Mouse (Mus musculus) myocyte (in vitro differentiated cells): ENCODE results near the gene Ccdc172. TPM values are rescaled to one million over a fixed set of nuclear protein-coding genes. Genes with fewer than 3 reads are reported as not detected.

Experiments used
- H3K27me3 ChIP-seq: one replicate; pipeline ENCODE4 v1.6.1; 2011; ENCODE audit not compliant: control insufficient read depth, insufficient read depth, insufficient read length
- H3K36me3 ChIP-seq: one replicate; pipeline ENCODE4 v1.6.1; 2011; ENCODE audit not compliant: control insufficient read depth, insufficient read depth
- H3K4me2 ChIP-seq: one replicate; pipeline ENCODE4 v1.6.1; 2011; ENCODE audit warnings: low read depth, control low read depth
- H3K4me3 ChIP-seq: one replicate; pipeline ENCODE4 v1.5.1; 2011; ENCODE audit warnings: mild to moderate bottlenecking, control low read depth, moderate library complexity
- H3K79me2 ChIP-seq: one replicate; pipeline ENCODE4 v1.6.1; 2011; ENCODE audit not compliant: control insufficient read depth, insufficient read depth
- H3ac ChIP-seq: one replicate; pipeline ENCODE4 v1.6.1; 2011; ENCODE audit not compliant: control insufficient read depth, insufficient read length
- CEBPB ChIP-seq: IDR thresholded peaks from 2 replicates; pipeline ENCODE4 v1.6.1; 2011; ENCODE audit warnings: mild to moderate bottlenecking, moderate library complexity; ENCODE audit not compliant: poor library complexity, insufficient read depth, severe bottlenecking
- E2F4 ChIP-seq: IDR thresholded peaks from one replicate; pipeline ENCODE4 v1.6.1; 2011; ENCODE audit warnings: mild to moderate bottlenecking, control low read depth, moderate library complexity; ENCODE audit not compliant: insufficient read depth
- MAX ChIP-seq: IDR thresholded peaks from one replicate; pipeline ENCODE4 v1.6.1; 2011; ENCODE audit warnings: low read depth, mild to moderate bottlenecking, control low read depth
- MYOD1 ChIP-seq, 3 experiments: IDR thresholded peaks; one replicate each; pipeline ENCODE4 v1.6.1; 2011; ENCODE audit warnings: control low read depth in 2 of 3, low read depth in 2 of 3, mild to moderate bottlenecking in 2 of 3, moderate library complexity in 1 of 3; ENCODE audit not compliant: insufficient read length in 2 of 3, control insufficient read depth in 1 of 3
- MYOG ChIP-seq, 3 experiments: IDR thresholded peaks; one replicate each; pipeline ENCODE4 v1.6.1; 2011; ENCODE audit warnings: control low read depth in 2 of 3, low read depth in 2 of 3, mild to moderate bottlenecking in 2 of 3; ENCODE audit not compliant: insufficient read length in 2 of 3, control insufficient read depth in 1 of 3, insufficient read depth in 1 of 3
- POLR2A ChIP-seq: IDR thresholded peaks from one replicate; pipeline ENCODE4 v1.6.1; 2011; ENCODE audit warnings: low read depth, mild to moderate bottlenecking, control low read depth, moderate library complexity; ENCODE audit not compliant: insufficient read length
- POLR2AphosphoS2 ChIP-seq: IDR thresholded peaks from one replicate; pipeline ENCODE4 v1.6.1; 2011; ENCODE audit warnings: low read depth, control low read depth; ENCODE audit not compliant: insufficient read length
- REST ChIP-seq: IDR thresholded peaks from one replicate; pipeline ENCODE4 v1.6.1; 2011; ENCODE audit warnings: mild to moderate bottlenecking, control low read depth, moderate library complexity; ENCODE audit not compliant: insufficient read depth, insufficient read length
- SRF ChIP-seq: IDR thresholded peaks from one replicate; pipeline ENCODE4 v1.6.1; 2011; ENCODE audit warnings: low read depth; ENCODE audit not compliant: control insufficient read depth, insufficient read length
- TCF12 ChIP-seq: IDR thresholded peaks from one replicate; pipeline ENCODE4 v1.6.1; 2011; ENCODE audit warnings: mild to moderate bottlenecking, control low read depth; ENCODE audit not compliant: poor library complexity, insufficient read depth, severe bottlenecking
- TCF3 ChIP-seq: IDR thresholded peaks from one replicate; pipeline ENCODE4 v1.6.1; 2011; ENCODE audit warnings: low read depth, control low read depth; ENCODE audit not compliant: insufficient read length
- USF1 ChIP-seq: IDR thresholded peaks from one replicate; pipeline ENCODE4 v1.6.1; 2011; ENCODE audit warnings: low read depth, mild to moderate bottlenecking, control low read depth, moderate library complexity
- polyA plus RNA-seq: library from polyadenylated mRNA; unstranded; fragments of >200 nt; fragmentation: generic; extraction: Trizol; gene quantifications from one replicate; pipeline ENCODE4 v1.2.1, GENCODE M21; 2012; ENCODE audit warnings: missing spikeins

Ccdc172 gene
- polyA plus RNA-seq, 1 experiment, result not detected

- Histone ChIP-seq H3ac (no peak overlapping the region), H3K79me2 (no peaks in the 10 kb centered on the region), H3K27me3 (no peaks in the 10 kb centered on the region), H3K4me3 (no peak overlapping the region), H3K4me2 (no peak overlapping the region), H3K36me3 (no peaks in the 10 kb centered on the region)
- TF ChIP-seq POLR2A (no peak), MYOD1 (IDR thresholded peaks at IDR 0.05; ENCODE audit: control insufficient read depth in 1 of 3, insufficient read length in 2 of 3, low read depth in 2 of 3) (no peak), POLR2AphosphoS2 (no peak), MYOG (IDR thresholded peaks at IDR 0.05; ENCODE audit: control insufficient read depth in 1 of 3, insufficient read depth in 1 of 3, insufficient read length in 2 of 3, low read depth in 2 of 3) (no peak)
Observed at GRCm38 (mm10) chr19:58571566-58571965, 59.8 kb downstream of the Ccdc172 start.

DNA sequence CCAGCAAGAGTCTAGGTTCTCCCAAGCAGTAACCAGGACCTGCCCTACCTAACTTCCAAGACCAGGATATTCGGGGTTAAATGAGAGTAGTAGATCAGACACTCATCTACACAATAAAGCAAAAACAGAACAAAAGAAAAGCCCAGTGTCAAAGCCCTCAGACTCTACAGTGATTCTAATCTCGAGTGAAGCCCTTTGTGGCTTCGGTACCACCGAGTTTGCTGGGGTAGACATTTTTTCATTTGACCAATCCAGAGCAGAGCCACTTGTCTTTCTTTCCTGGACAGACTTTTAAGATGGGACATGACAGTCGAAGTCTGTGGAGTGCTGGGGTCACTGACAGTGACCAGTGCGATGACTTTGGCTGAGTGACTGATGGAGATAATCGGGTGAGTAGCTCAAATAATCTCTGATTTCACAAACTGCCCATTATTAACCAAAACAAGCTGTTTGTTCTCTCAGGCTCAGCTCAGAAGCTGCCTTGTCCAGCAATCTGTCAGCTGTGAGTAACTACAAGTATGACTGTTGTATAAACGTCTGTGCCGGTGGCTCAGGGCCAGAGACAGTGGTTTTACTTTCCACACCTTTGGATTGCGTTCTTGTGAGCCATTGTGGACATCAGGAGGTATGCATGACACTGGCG lies 60.8 kb downstream of the Ccdc172 start:
- H3K27me3 ChIP-seq, result no peaks in the 10 kb centered on the region
- H3K79me2 ChIP-seq, result no peaks in the 10 kb centered on the region
- no peak overlapping the region for H3K4me3 ChIP-seq
- H3K4me2 ChIP-seq, result no peak overlapping the region
- no peaks in the 10 kb centered on the region for H3K36me3 ChIP-seq
- no peak overlapping the region for H3ac ChIP-seq
- TF ChIP-seq POLR2A (no peak), MYOG (IDR thresholded peaks at IDR 0.05; ENCODE audit: control insufficient read depth in 1 of 3, insufficient read depth in 1 of 3, insufficient read length in 2 of 3, low read depth in 2 of 3) (no peak)

DNA sequence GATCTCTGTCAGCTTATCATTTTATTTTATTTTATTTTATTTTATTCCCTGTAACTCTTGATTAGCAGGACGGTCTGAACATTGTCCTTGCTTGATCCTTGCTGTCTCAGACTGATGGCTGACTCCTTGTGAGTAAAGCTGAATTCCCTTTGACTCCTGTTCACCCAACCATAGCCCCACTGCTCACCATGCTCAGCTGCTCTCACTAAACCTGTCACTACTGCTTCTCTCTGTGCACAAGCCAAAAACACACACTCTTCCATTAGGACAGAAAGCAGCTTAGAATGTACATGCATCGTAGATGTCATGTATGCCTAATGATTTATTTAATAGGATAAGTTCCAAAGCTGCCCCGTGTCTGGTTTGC lies 61.3 kb downstream of the Ccdc172 start:
- Histone ChIP-seq H3K27me3 (no peaks in the 10 kb centered on the region), H3K4me3 (no peak overlapping the region)

DNA sequence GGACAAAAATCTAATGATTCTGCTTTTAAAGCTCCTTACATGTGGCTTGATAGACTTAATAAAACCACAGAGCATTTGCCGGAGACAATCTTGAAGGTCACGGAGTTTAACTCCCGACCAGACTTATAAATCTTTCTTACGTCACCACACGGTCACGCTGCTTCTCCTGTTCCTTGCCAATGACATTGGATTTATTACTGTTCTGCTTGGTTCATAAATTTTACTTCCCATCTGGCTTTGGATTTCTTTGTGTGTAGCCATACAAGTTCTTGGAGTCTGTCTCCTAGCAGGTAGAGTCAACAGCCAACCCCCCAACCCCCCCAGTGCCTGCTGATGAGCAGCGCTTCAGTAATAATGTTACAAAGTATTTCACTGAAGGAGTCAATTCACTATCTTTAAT lies 70.2 kb downstream of the Ccdc172 start:
- Histone ChIP-seq H3K79me2 (no peaks in the 10 kb centered on the region), H3ac (no peak overlapping the region), H3K4me2 (no peak overlapping the region), H3K27me3 (no peaks in the 10 kb centered on the region), H3K36me3 (no peaks in the 10 kb centered on the region), H3K4me3 (no peak overlapping the region)
- no peak for TF ChIP-seq MYOG (IDR thresholded peaks at IDR 0.05; ENCODE audit: control insufficient read depth in 1 of 3, insufficient read depth in 1 of 3, insufficient read length in 2 of 3, low read depth in 2 of 3)
- TF ChIP-seq POLR2AphosphoS2, result no peak
- no peak for TF ChIP-seq MYOD1 (IDR thresholded peaks at IDR 0.05; ENCODE audit: control insufficient read depth in 1 of 3, insufficient read length in 2 of 3, low read depth in 2 of 3)
- no peak for TF ChIP-seq REST
- TF ChIP-seq TCF12, result no peak
- TF ChIP-seq POLR2A, result no peak
- TF ChIP-seq CEBPB, result no peak

More for the DNA sequence above, 61.3 kb downstream of the Ccdc172 start:
- TF ChIP-seq USF1, result no peak
- no peak for TF ChIP-seq MYOG (IDR thresholded peaks at IDR 0.05; ENCODE audit: control insufficient read depth in 1 of 3, insufficient read depth in 1 of 3, insufficient read length in 2 of 3, low read depth in 2 of 3)
- TF ChIP-seq REST, result no peak
- TF ChIP-seq SRF, result no peak
- no peak for TF ChIP-seq MAX
- TF ChIP-seq MYOD1 (IDR thresholded peaks at IDR 0.05; ENCODE audit: control insufficient read depth in 1 of 3, insufficient read length in 2 of 3, low read depth in 2 of 3), result no peak
- TF ChIP-seq TCF12, result no peak
- no peak for TF ChIP-seq TCF3
- TF ChIP-seq POLR2AphosphoS2, result no peak
- TF ChIP-seq E2F4, result no peak
- no peak for TF ChIP-seq CEBPB
- no peak for TF ChIP-seq POLR2A
- H3K4me2 ChIP-seq, result no peak overlapping the region
- no peak overlapping the region for H3ac ChIP-seq
- no peaks in the 10 kb centered on the region for H3K36me3 ChIP-seq
- H3K79me2 ChIP-seq, result no peaks in the 10 kb centered on the region

GRCm38 (mm10) chr19:58582956-58583355 lies 71.2 kb downstream of the Ccdc172 start:
- Histone ChIP-seq H3K27me3 (no peaks in the 10 kb centered on the region), H3ac (no peak overlapping the region), H3K79me2 (no peaks in the 10 kb centered on the region)

GRCm38 (mm10) chr19:58586046-58586445 lies 74.3 kb downstream of the Ccdc172 start:
- Histone ChIP-seq H3ac (no peak overlapping the region), H3K27me3 (no peaks in the 10 kb centered on the region), H3K4me3 (no peak overlapping the region), H3K4me2 (no peak overlapping the region), H3K79me2 (no peaks in the 10 kb centered on the region), H3K36me3 (no peaks in the 10 kb centered on the region)
- TF ChIP-seq POLR2A (no peak), E2F4 (no peak), USF1 (no peak), CEBPB (no peak), TCF12 (no peak), SRF (no peak)

More at GRCm38 (mm10) chr19:58582956-58583355, 71.2 kb downstream of the Ccdc172 start:
- H3K36me3 ChIP-seq, result no peaks in the 10 kb centered on the region
- no peak overlapping the region for H3K4me3 ChIP-seq
- no peak overlapping the region for H3K4me2 ChIP-seq
- no peak for TF ChIP-seq POLR2AphosphoS2
- no peak for TF ChIP-seq POLR2A
